Mouse (Mus musculus) limb, embryonic 11.5 days (tissue): ENCODE data around the gene Rasgrp2. TPM values are rescaled to one million over a fixed set of nuclear protein-coding genes. Genes with fewer than 3 reads are reported as not detected.

Source experiments
- ATAC-seq: fragments of 200-750 bp; cut with Nextera tagmentation; 2 replicates; pipeline ENCODE4 v1.8.0; 2017; ENCODE audit warnings: low read depth; ENCODE audit not compliant: insufficient number of reproducible peaks, low FRiP score, low TSS enrichment
- DNase-seq: peaks from one replicate; pipeline ENCODE4 v3.0.0-alpha.2; 2015; ENCODE audit warnings: low spot score
- H3K27ac ChIP-seq: fragments of 300-500 bp; sonication (generic); replicated peaks from 2 replicates; pipeline ENCODE4 v1.5.1; 2014; ENCODE audit warnings: low read depth, mild to moderate bottlenecking, low read length
- H3K27me3 ChIP-seq: fragments of 300-500 bp; sonication (generic); 2 replicates; pipeline ENCODE4 v1.6.1; 2014; ENCODE audit warnings: mild to moderate bottlenecking, low read length, mixed read lengths; ENCODE audit not compliant: control insufficient read depth, insufficient read depth
- H3K36me3 ChIP-seq: fragments of 300-500 bp; sonication (generic); 2 replicates; pipeline ENCODE4 v1.6.1; 2014; ENCODE audit warnings: mild to moderate bottlenecking, low read length, moderate library complexity, mixed read lengths; ENCODE audit not compliant: control insufficient read depth, insufficient read depth
- H3K4me1 ChIP-seq: fragments of 300-500 bp; sonication (generic); 2 replicates; pipeline ENCODE4 v1.6.1; 2014; ENCODE audit warnings: low read length, mixed read lengths; ENCODE audit not compliant: control insufficient read depth, insufficient read depth
- H3K4me2 ChIP-seq: fragments of 300-500 bp; sonication (generic); 2 replicates; pipeline ENCODE4 v1.6.1; 2014; ENCODE audit warnings: low read depth, mild to moderate bottlenecking, moderate library complexity; ENCODE audit not compliant: severe bottlenecking
- H3K4me3 ChIP-seq: fragments of 300-500 bp; sonication (generic); 2 replicates; pipeline ENCODE4 v1.5.1; 2014; ENCODE audit warnings: low read depth, low read length
- H3K9ac ChIP-seq: fragments of 300-500 bp; sonication (generic); 2 replicates; pipeline ENCODE4 v1.6.1; 2014; ENCODE audit warnings: mild to moderate bottlenecking, low read length
- H3K9me3 ChIP-seq: fragments of 300-500 bp; sonication (generic); 2 replicates; pipeline ENCODE4 v1.6.1; 2016; ENCODE audit warnings: low read length; ENCODE audit not compliant: control insufficient read depth
- WGBS: fragments of 180-500 bp; shearing (Covaris S2); extraction: QIAGEN DNeasy Blood & Tissue Kit; methylation state at CpG from one replicate; pipeline ENCODE4 v1.1.7; 2014; 5-methylcytosine and 5-hydroxymethylcytosine counted together
- polyA plus RNA-seq: library from polyadenylated mRNA; unstranded; fragments of >200 nt; fragmentation: Nextera tagmentation; extraction: Ambion mirVana; gene quantifications from 2 replicates; pipeline ENCODE4 v1.2.1, GENCODE M21; 2014

Rasgrp2 gene
- polyA plus RNA-seq, 1 experiment from 2014 or later: 15.0 TPM

GRCm38 (mm10) chr19:6459504-6459903, 60.4 kb downstream of the Rasgrp2 start:
- Histone ChIP-seq H3K36me3 (no peaks in the 10 kb centered on the region), H3K9ac (no peak overlapping the region), H3K4me3 (no peak overlapping the region), H3K27me3 (0 out of 2 replicates have a peak, but pooled peaks cover 2% of the 10 kb centered on the region), H3K4me1 (no peaks in the 10 kb centered on the region), H3K4me2 (no peak overlapping the region), H3K27ac (no peak overlapping the region), H3K9me3 (no peaks in the 10 kb centered on the region)
- WGBS: 85% methylated on average over 6 of the region's 6 CpGs
- DNase-seq: no peak
- ATAC-seq: no peak

- 33% methylated on average over 6 of the region's 6 CpGs for WGBS
- no peak for DNase-seq
- ATAC-seq: no peak
- Histone ChIP-seq H3K9me3 (no peaks in the 10 kb centered on the region), H3K27me3 (no peaks in the 10 kb centered on the region), H3K4me2 (no peak overlapping the region), H3K4me1 (no peaks in the 10 kb centered on the region), H3K9ac (no peak overlapping the region), H3K27ac (no peak overlapping the region), H3K4me3 (no peak overlapping the region), H3K36me3 (no peaks in the 10 kb centered on the region)
These were observed 63.7 kb downstream of the Rasgrp2 start for GRCm38 (mm10) chr19:6462841-6463240.

GRCm38 (mm10) chr19:6464306-6465071, 65.3 kb downstream of the Rasgrp2 start:
- no peak overlapping the region for H3K4me3 ChIP-seq
- no peak overlapping the region for H3K9ac ChIP-seq
- ATAC-seq: no peak
- no peak overlapping the region for H3K27ac ChIP-seq
- no peaks in the 10 kb centered on the region for H3K9me3 ChIP-seq
- H3K27me3 ChIP-seq: no peaks in the 10 kb centered on the region
- H3K4me2 ChIP-seq: no peak overlapping the region
- DNase-seq: no peak
- WGBS: 49% methylated on average over 10 of the region's 10 CpGs
- no peaks in the 10 kb centered on the region for H3K4me1 ChIP-seq
- no peaks in the 10 kb centered on the region for H3K36me3 ChIP-seq

Other genes starting within 250 kb of the Rasgrp2 start
- not detected in 2 replicates for gene Majin, start 215.0 kb upstream of the Rasgrp2 start, polyA plus RNA-seq
- 2.0 and 2.4 TPM in 2 replicates for gene Gpha2, start 173.0 kb upstream of the Rasgrp2 start, polyA plus RNA-seq
- 18.6 and 19.2 TPM in 2 replicates for gene Ppp2r5b, start 163.5 kb upstream of the Rasgrp2 start, polyA plus RNA-seq
- gene Atg2a, start 157.7 kb upstream of the Rasgrp2 start, polyA plus RNA-seq: 8.9 and 10.5 TPM in 2 replicates
- gene Ehd1, start 122.6 kb upstream of the Rasgrp2 start, polyA plus RNA-seq: 56.1 and 59.3 TPM in 2 replicates
- 0.54 and 0.69 TPM in 2 replicates for gene Cdc42bpg, start 92.9 kb upstream of the Rasgrp2 start, polyA plus RNA-seq
- 65.3 and 66.7 TPM in 2 replicates for gene Men1, start 64.4 kb upstream of the Rasgrp2 start, polyA plus RNA-seq
- 6.8 and 7.3 TPM in 2 replicates for gene Map4k2, start 58.2 kb upstream of the Rasgrp2 start, polyA plus RNA-seq
- 209 and 228 TPM in 2 replicates for gene Sf1, start 35.6 kb upstream of the Rasgrp2 start, polyA plus RNA-seq
- 1.8 and 2.0 TPM in 2 replicates for gene Pygm, start 14.9 kb upstream of the Rasgrp2 start, polyA plus RNA-seq
- 0.48 and 1.1 TPM in 2 replicates for gene Nrxn2, start 19.4 kb downstream of the Rasgrp2 start, polyA plus RNA-seq
- not detected in 2 replicates for gene Slc22a12, start 143.7 kb downstream of the Rasgrp2 start, polyA plus RNA-seq